Mouse (Mus musculus) kidney, postnatal 14 days (tissue): Measurements from ENCODE around the gene Celsr1.
A peak's percentile ranks its signal among the peaks of the same experiment; 100 is the strongest.

Source experiments
- DNase-seq: peaks from one replicate; pipeline ENCODE4 v3.0.0; 2022; ENCODE audit warnings: mixed read lengths

The Celsr1 gene

DNA sequence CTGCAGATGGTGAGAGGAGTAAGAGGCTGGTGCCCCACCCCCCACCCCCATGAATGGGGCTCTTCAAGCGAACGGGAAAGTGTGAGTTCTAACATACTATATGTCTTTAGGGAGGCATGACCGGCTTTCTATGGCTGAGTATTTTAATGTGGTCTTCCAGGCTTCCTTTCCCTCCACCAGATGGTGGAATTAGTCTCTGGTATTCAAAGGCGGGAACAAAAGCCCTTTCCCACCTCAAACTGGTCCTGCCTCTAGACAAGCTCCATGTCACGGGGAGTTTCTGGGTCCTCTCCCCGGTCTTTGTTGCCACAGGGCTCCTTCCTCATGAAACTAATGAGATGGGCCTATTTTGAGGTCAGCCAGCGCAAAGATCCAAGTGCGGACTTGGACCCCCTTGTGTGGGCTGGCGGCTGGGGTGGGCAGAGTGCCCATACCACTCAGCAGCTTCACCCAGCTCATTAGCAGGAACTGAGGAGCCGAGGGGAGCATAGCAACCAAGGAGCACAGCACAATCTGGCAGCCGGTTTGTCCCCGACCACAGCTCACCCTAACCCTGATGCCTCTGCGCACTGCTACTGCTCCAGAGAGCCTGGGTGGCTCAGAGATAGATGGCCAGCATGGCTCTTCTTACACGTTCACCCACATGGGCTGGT is 39.5 kb downstream of the Celsr1 start:
- DNase-seq = peak; percentile 73

DNA sequence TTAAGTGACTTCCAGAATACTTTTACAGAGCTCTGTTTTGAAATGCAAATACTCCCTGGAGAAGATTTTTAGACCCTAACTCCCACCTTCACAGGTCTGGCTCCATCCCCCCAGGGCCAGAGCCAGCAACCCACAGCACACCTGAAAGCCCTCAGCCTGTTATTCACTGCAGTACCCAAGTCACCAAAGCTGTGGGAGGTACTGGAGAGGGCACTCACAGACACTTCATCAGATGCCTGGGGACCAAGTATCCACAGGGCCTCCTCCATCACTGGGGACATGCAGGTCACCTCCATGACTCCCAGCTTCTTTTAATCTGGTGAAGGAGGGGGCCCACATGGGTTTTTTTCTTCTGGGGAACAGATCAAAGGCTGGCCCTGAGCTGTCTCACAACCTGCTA is 40.2 kb downstream of the Celsr1 start:
- no peak for DNase-seq

GRCm38 (mm10) chr15:85992125-85992495 is 41.5 kb downstream of the Celsr1 start:
- no peak for DNase-seq

DNA sequence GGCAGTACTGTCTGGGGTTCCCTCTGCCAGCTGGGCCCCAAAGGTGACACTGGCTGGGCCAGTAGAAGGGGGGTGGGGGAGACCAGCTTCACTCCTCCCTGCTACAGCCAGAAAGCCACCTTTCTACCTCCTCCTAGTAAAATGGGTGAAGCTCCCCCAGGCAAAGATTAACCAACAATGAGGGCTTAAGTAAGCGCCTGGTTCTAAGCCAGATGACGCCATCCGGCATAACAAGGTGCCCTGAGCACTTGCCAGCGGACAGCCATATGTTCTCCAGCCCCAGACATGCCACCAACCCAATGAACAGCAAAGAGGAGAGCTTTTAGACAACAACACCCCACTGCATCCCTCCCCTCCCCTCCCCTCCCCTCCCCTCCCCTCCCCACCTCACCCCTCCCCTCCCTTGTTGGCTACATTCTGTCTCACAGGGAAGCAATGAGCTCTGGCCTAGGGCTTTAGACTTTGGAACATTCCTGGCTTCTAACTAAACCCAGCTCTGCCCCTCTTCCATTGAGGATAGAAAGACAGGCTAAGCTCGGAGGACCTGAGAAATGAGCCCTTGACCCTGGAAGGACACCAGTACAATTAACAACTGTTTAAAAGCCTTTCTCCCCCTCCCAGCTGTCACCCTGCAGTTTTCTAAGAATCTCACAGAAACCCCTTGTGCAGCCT is 42.0 kb downstream of the Celsr1 start:
- peak; percentile 83 for DNase-seq

- DNase-seq = no peak
Measured at GRCm38 (mm10) chr15:85990696-85991443, 42.7 kb downstream of the Celsr1 start.

GRCm38 (mm10) chr15:85987896-85988295 is 45.7 kb downstream of the Celsr1 start:
- DNase-seq = no peak

DNA sequence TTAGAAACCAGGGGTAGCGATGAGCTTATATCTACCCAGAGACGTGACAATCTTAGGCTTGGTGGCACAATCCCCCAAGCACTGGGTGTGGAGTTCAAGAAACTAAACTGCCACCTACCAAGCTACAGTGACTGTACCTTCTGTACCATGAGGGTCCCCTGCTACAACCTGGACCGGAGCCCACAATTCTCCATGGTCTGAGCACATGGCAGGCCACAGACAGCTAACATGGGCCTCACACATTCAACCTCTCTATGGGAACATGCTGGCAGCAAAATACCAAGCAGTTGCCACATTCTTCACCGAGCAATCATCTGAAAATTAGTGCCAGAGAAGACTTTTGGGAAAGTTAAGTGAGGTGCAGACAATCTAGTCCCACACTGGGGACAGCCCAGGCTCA is 47.4 kb downstream of the Celsr1 start:
- DNase-seq = no peak

GRCm38 (mm10) chr15:85985601-85986000 is 48.0 kb downstream of the Celsr1 start:
- DNase-seq = no peak

- no peak for DNase-seq
Measured at GRCm38 (mm10) chr15:85983131-85983530, 50.4 kb downstream of the Celsr1 start.

DNA sequence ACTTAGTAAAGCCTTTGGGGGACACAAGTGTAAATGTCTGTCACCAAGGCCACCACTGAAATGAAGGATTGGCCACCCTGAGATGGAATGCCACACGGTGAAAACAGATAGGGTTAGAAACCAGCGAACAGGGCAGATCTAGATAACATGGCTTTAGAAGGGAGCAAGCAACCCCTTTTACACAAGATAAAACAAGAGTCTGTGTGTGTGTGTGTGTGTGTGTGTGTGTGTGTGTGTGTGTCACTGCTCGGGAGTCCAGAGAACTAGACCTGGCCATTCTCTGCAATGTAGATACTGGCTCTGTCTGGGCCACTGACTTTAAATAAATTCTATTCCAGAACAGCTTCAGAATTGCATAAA is 51.2 kb downstream of the Celsr1 start:
- DNase-seq = no peak

DNA sequence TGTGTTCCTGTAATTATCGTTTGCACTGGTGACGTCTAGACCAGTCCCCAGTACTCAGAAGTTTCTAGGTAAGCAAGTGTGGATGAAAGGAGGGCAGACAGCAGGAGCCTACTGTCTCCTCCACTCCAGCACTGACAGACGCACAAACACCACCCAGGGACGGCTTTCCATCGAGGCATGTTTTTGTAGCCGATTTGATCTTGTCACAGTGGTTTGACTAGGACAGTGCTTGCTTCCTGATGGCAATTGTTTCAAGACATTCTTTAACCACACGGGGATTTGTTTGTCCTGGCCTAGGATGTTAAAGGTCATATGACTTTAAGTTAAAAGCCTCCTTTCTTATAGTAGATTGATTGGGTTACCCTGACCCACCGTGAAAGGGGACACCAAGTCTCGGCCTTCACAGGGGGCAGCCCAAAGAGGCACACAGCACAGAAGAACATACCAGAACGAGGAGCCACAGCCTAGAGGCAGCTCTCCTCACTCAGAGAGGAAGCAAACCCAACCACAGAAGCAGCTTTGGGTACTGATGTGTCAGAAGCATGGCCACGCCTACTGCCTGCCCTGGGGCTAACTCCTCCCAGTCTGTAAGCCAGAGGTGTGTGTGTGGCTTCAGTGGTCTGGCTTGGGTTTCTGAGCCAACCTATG is 51.7 kb downstream of the Celsr1 start:
- peak; percentile 47 for DNase-seq

- DNase-seq = peak; percentile 68
Measured at GRCm38 (mm10) chr15:85977086-85977485, 56.5 kb downstream of the Celsr1 start.

- DNase-seq = peak; percentile 52
Measured at GRCm38 (mm10) chr15:85975746-85976145, 57.8 kb downstream of the Celsr1 start.

GRCm38 (mm10) chr15:85971596-85971995 is 62.0 kb downstream of the Celsr1 start:
- no peak for DNase-seq

GRCm38 (mm10) chr15:85970441-85970840 is 63.1 kb downstream of the Celsr1 start:
- DNase-seq = no peak

- DNase-seq = peak; percentile 87
Measured at GRCm38 (mm10) chr15:85969707-85970153, 63.8 kb downstream of the Celsr1 start.

GRCm38 (mm10) chr15:85969291-85969690 is 64.3 kb downstream of the Celsr1 start:
- DNase-seq = no peak

DNA sequence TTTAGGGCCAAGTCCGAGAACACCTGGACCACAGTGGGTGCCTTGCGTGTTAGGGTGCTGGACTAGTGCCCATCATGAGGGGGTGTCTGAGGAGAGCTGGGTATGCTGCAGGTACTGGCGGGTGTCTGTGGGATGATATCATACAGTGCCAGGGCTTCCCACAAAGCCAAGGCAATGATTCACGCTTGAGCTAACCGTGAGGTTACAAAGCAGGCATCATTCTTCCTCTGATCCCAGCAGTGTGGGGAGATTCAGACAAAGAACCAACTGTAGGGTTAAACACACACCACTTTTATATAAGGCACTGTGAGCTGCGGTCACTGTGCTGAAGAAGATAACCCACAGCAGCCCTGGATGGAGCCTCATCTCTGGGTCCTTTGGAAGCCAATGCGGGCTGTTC is 67.5 kb downstream of the Celsr1 start:
- no peak for DNase-seq

- no peak for DNase-seq
Measured at GRCm38 (mm10) chr15:85963279-85963840, 70.2 kb downstream of the Celsr1 start.

DNA sequence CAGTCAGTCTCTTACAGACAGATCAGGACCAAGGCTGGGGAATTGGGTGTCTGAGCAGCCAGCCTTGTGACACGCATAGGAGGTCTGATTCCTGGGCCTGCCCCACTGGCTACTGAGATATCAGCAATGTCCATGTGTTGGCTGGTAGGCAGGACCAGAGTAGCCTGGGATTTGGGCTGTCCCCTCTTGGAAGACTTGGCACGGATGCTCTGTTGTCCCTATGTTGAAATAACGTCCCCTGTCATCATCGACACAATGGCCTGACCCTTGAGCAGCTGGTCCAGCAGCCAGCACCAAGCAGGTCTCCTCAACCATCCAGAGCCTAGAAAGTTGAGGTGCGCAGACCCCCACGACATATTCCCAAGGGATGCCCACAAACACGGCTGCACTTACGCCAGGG is 70.9 kb downstream of the Celsr1 start:
- no peak for DNase-seq

DNA sequence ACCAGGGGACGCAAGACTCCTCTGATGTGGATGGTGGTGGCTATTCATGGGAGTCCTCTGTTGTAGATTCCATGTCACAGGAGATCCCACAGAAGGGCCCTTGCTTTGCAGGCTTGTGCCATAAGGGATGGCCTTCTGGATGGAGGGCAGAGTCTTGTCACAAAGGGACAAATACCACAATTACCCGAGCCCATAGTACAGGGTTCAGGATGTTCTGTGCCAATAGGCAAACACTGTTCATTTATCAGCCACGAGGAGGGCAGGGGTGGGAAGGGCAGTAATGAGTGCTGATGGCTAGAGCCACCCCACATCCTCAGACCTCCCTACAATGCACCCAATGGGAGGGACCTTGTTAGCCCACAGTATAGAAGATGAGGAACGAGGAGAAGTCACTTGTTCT is 71.9 kb downstream of the Celsr1 start:
- DNase-seq = no peak

DNA sequence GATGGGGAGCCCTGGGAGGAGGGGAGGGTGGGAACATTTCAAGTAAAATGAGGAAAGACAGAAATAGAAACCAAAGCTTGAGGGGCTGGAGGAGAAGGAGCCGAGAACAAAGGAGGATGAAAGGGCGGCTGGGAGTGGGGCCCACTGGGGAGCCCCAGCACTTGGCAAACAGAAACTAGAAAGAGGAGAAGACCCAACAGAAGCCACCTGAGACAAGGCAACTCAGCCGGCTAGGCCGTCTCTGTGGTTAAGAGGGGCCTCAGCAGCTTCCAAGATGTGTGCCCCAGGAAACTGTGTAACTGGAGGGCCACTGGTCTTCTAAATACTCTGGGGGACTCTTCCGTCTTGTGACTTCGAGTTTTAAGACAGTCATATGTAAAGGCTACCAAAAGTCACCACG is 72.4 kb downstream of the Celsr1 start:
- DNase-seq = no peak

DNA sequence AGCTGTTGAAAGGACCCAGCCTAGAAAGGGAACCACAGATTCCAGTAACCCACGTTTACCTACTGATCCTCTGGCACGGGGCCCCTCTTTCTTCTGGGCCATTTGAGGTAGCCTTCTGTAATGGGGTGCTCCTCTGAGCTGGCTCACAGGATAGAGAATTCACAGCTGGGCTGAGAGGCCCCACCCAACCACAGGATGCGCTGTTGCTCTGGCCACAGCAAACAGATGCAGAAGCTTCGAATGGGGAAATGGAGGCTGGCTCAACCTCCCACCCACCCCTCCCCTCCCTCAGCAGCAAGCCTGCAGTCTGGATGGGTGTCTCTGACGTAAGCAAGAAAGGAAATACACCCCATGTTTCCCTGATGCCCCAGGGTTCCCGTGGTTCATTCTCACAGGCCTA is 77.4 kb downstream of the Celsr1 start:
- no peak for DNase-seq
